Mouse (Mus musculus): ENCODE results near the gene Arid1b.

Gene Arid1b

GRCm38 (mm10) chr17:5287641-5288040 is 293.5 kb downstream of the Arid1b start:
- no peak for DNase-seq

- peak; percentile 78 for DNase-seq
Measured at GRCm38 (mm10) chr17:5293653-5294584, 299.8 kb downstream of the Arid1b start.

GRCm38 (mm10) chr17:5295086-5295947 is 301.2 kb downstream of the Arid1b start:
- DNase-seq: peak; percentile 91

- no peak for DNase-seq
Measured at GRCm38 (mm10) chr17:5295948-5296262, 301.8 kb downstream of the Arid1b start.

- no peak for DNase-seq
Measured at GRCm38 (mm10) chr17:5297491-5297890, 303.4 kb downstream of the Arid1b start.

- no peak for DNase-seq
Measured at GRCm38 (mm10) chr17:5297984-5298383, 303.9 kb downstream of the Arid1b start.

GRCm38 (mm10) chr17:5298891-5299559 is 304.9 kb downstream of the Arid1b start:
- no peak for DNase-seq

- peak; percentile 32 for DNase-seq
Measured at GRCm38 (mm10) chr17:5302971-5303746, 309.0 kb downstream of the Arid1b start.

- no peak for DNase-seq
Measured at GRCm38 (mm10) chr17:5305783-5306477, 311.8 kb downstream of the Arid1b start.

- DNase-seq: no peak
Measured at GRCm38 (mm10) chr17:5309930-5310329, 315.8 kb downstream of the Arid1b start.

GRCm38 (mm10) chr17:5310425-5310888 is 316.3 kb downstream of the Arid1b start:
- DNase-seq: no peak

GRCm38 (mm10) chr17:5311062-5311461 is 316.9 kb downstream of the Arid1b start:
- no peak for DNase-seq

- no peak for DNase-seq
Measured at GRCm38 (mm10) chr17:5312307-5312706, 318.2 kb downstream of the Arid1b start.

- DNase-seq: no peak
Measured at GRCm38 (mm10) chr17:5314735-5315134, 320.6 kb downstream of the Arid1b start.

GRCm38 (mm10) chr17:5316489-5316888 is 322.4 kb downstream of the Arid1b start:
- no peak for DNase-seq

- DNase-seq: no peak
Measured at GRCm38 (mm10) chr17:5321589-5322225, 327.6 kb downstream of the Arid1b start.

- DNase-seq: no peak
Measured at GRCm38 (mm10) chr17:5322594-5322993, 328.5 kb downstream of the Arid1b start.

GRCm38 (mm10) chr17:5323746-5324145 is 329.6 kb downstream of the Arid1b start:
- DNase-seq: no peak

GRCm38 (mm10) chr17:5324236-5324876 is 330.2 kb downstream of the Arid1b start:
- peak; percentile 61 for DNase-seq

- no peak for DNase-seq
Measured at GRCm38 (mm10) chr17:5326689-5327088, 332.6 kb downstream of the Arid1b start.
